In genomic region chr10:24869760-24870290, GRCm38 (mm10) we compare ENCODE assay signal across 8 mouse cellular contexts. TPM values are rescaled to one million over a fixed set of nuclear protein-coding genes. Genes with fewer than 3 reads are reported as not detected.
DNase-seq lines count a peak whose midpoint lies in the region; ATAC-seq lines count a peak whose summit lies in the region.

Gene Med23, plus strand, starts transcription at chr10:24869986.

- DNase-seq in adipocyte (ENCODE audit: low spot score): peak; percentile 98
- peak; percentile 96 for DNase-seq in embryo, embryonic 10 days (ENCODE audit: low spot score)
- DNase-seq in gastrocnemius, postnatal 10 days: peak; percentile 96
- peak; percentile 97 for DNase-seq in induced T-regulatory cell, adult 2 months (ENCODE audit: low read depth)
- DNase-seq in left cerebral cortex, adult 9 months (ENCODE audit: low spot score in 2 of 2): peak; percentile 95 to 99
- DNase-seq in right cerebral cortex, postnatal 14 days: peak; percentile 95
- DNase-seq in urinary bladder, postnatal 36 days (ENCODE audit: low spot score in 2 of 2): peak; percentile 97 to 99

- peak; percentile 99 for ATAC-seq in megakaryocyte progenitor cell, adult 5-6 weeks (replicated peaks; ENCODE audit: poor library complexity)

RNA-seq across cellular contexts. Expression of gene Med23, which starts in this region (rescaled TPM):
- total RNA-seq in gastrocnemius, postnatal 10 days (2021): 10 to 100 TPM; 11.1 to 12.8 TPM
- 20.5 and 25.2 TPM in 2 replicates for total RNA-seq in megakaryocyte progenitor cell, adult 5-6 weeks (2015)
- total RNA-seq in megakaryocyte progenitor cell, adult 5-6 weeks (2017): 22.8 and 32.5 TPM in 2 replicates

Comparison
In these comparisons a context has a peak if more than half of its experiments do, and no peak if none do; other contexts are left out.
1. Peak in every context shown above with its lines: DNase-seq and ATAC-seq.